Mouse (Mus musculus): ENCODE results near the gene Il1rn. TPM values are rescaled to one million over a fixed set of nuclear protein-coding genes. Genes with fewer than 3 reads are reported as not detected.

The Il1rn gene
- polyA plus RNA-seq (2014; fragmentation: Nextera tagmentation; extraction: Ambion mirVana): not detected in 2 replicates

DNA sequence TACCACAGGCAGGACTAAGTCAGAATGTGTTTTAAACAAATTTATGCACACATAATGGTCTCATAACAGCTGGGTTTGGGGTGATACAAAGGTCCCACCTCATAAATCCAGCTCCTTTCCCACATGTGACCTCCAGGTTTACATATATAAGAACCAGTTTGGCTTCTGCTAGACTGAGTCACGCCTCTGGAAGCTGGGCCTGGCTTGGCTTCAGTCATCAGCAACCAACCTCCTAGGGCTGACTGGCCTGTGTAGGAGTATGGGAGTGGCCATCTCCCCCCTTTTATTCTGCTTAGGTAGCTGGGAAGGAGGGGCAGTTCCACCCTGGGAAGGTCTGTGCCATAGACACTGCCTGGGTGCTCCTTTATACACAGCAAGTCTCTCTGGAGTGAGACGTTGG is at the start of gene Il1rn:
Gene Il1rn (plus strand): TSS at position 309 of the 400 bp plus-strand sequence.
- H3K9me3 ChIP-seq (ENCODE audit: control insufficient read depth, low read length): no peaks in the 10 kb centered on the region
- H3K4me3 ChIP-seq (replicated peaks; ENCODE audit: low read length): no peak within 1 kb of the TSS
- H3K27me3 ChIP-seq (ENCODE audit: control insufficient read depth, insufficient read depth, low read length): no peaks in the 10 kb centered on the region
- H3K9ac ChIP-seq: no peak within 1 kb of the TSS
- no peaks in the 10 kb centered on the region for H3K4me1 ChIP-seq (replicated peaks; ENCODE audit: control insufficient read depth, insufficient read depth, low read length)
- DNase-seq (ENCODE audit: low spot score): no peak
- no peak within 1 kb of the TSS for H3K27ac ChIP-seq
- no peaks in the 10 kb centered on the region for H3K36me3 ChIP-seq (replicated peaks; ENCODE audit: control insufficient read depth, insufficient read depth)
- WGBS: 85% methylated on average over 2 of the region's 2 CpGs
- no peak within 1 kb of the TSS for H3K4me2 ChIP-seq (replicated peaks)
- no peak for ATAC-seq (ENCODE audit: low FRiP score)

DNA sequence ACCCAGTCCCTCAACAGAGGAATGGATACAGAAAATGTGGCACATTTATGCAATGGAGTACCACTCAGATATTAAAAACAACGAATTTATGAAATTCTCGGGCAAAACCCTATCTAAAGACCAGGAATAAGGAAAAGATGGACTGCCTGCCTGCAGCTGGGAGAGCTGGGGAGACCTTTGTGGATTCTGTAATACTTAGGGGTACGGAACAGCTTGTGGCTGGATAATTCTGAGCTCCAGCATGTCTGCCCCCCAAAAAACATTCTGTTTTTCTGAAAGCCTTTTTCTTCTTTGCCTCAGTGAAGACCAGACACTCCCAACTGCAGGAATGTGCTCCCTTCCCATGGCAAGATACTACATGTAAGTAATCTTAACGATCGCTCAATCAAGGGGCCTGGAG is 45.8 kb upstream of the Il1rn start, which contains the start of gene Il1f10:
Gene Il1f10 (plus strand): TSS at position 301 of the 400 bp plus-strand sequence.
- 93% methylated on average over 5 of the region's 5 CpGs for WGBS
- H3K9me3 ChIP-seq (ENCODE audit: control insufficient read depth, low read length): no peaks in the 10 kb centered on the region
- no peak within 1 kb of the TSS for H3K4me3 ChIP-seq (replicated peaks; ENCODE audit: low read length)
- no peak within 1 kb of the TSS for H3K4me2 ChIP-seq (replicated peaks)
- H3K9ac ChIP-seq: no peak within 1 kb of the TSS
- H3K27ac ChIP-seq: no peak within 1 kb of the TSS
- DNase-seq (ENCODE audit: low spot score): no peak
- ATAC-seq (ENCODE audit: low FRiP score): no peak
- no peaks in the 10 kb centered on the region for H3K4me1 ChIP-seq (replicated peaks; ENCODE audit: control insufficient read depth, insufficient read depth, low read length)
- H3K36me3 ChIP-seq (replicated peaks; ENCODE audit: control insufficient read depth, insufficient read depth): no peaks in the 10 kb centered on the region
- H3K27me3 ChIP-seq (ENCODE audit: control insufficient read depth, insufficient read depth, low read length): no peaks in the 10 kb centered on the region

GRCm38 (mm10) chr2:24294616-24295015 is 42.0 kb upstream of the Il1rn start:
- no peaks in the 10 kb centered on the region for H3K4me1 ChIP-seq (replicated peaks; ENCODE audit: control insufficient read depth, insufficient read depth, low read length)
- WGBS: 45% methylated on average over 1 of the region's 1 CpGs
- no peaks in the 10 kb centered on the region for H3K9me3 ChIP-seq (ENCODE audit: control insufficient read depth, low read length)
- H3K9ac ChIP-seq: no peak overlapping the region
- H3K36me3 ChIP-seq (replicated peaks; ENCODE audit: control insufficient read depth, insufficient read depth): no peaks in the 10 kb centered on the region
- H3K27ac ChIP-seq: no peak overlapping the region
- DNase-seq (ENCODE audit: low spot score) (no peak), ATAC-seq (ENCODE audit: low FRiP score) (no peak)
- no peak overlapping the region for H3K4me3 ChIP-seq (replicated peaks; ENCODE audit: low read length)
- H3K27me3 ChIP-seq (ENCODE audit: control insufficient read depth, insufficient read depth, low read length): no peaks in the 10 kb centered on the region
- H3K4me2 ChIP-seq (replicated peaks): no peak overlapping the region

- no peak overlapping the region for H3K9ac ChIP-seq
- WGBS: 6% methylated on average over 3 of the region's 3 CpGs
- H3K4me1 ChIP-seq (replicated peaks; ENCODE audit: control insufficient read depth, insufficient read depth, low read length): no peaks in the 10 kb centered on the region
- no peak overlapping the region for H3K4me3 ChIP-seq (replicated peaks; ENCODE audit: low read length)
- no peaks in the 10 kb centered on the region for H3K9me3 ChIP-seq (ENCODE audit: control insufficient read depth, low read length)
- no peaks in the 10 kb centered on the region for H3K27me3 ChIP-seq (ENCODE audit: control insufficient read depth, insufficient read depth, low read length)
- no peak overlapping the region for H3K27ac ChIP-seq
- H3K36me3 ChIP-seq (replicated peaks; ENCODE audit: control insufficient read depth, insufficient read depth): no peaks in the 10 kb centered on the region
- no peak overlapping the region for H3K4me2 ChIP-seq (replicated peaks)
- DNase-seq (ENCODE audit: low spot score): peak; percentile 94
- peak; percentile 55; the same call in 1 of the 2 replicates for ATAC-seq (ENCODE audit: low FRiP score)
Measured at GRCm38 (mm10) chr2:24296837-24297236, 39.8 kb upstream of the Il1rn start.

DNA sequence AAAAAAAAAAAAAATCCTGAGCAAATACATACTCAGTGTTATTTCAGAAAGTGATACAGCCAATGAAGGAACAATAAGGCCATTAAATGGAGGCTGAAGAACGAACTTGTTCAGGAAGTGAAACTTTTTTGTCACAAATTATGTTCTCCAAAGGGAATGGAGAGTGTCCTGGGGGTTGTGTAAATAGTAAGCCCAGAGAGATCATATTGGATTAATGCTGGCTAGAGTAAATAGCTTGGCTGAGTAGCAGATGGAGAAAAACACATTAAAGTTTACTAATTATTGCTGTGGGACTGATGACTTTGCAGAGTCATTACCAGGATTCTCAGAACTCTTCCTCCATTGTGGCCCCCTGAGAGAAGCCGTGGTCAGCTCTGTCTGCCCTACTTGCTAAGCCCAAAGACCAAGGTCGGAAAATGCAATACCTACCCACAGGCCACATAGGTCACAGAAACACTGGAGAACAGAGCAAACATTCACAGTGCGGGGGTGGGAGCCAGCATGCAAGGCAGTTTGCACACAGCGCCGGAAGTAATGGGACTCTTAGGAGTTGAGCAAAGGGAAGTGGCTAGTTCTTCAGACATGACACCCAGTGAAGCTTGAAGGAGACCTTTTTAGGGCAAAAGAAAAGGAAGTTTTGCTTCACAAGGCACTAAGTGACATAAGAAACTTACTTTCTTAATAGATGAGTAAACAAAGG is 25.2 kb upstream of the Il1rn start:
- ATAC-seq (ENCODE audit: low FRiP score) (no peak), DNase-seq (ENCODE audit: low spot score) (no peak)
- WGBS: 83% methylated on average over 6 of the region's 6 CpGs
- no peaks in the 10 kb centered on the region for H3K36me3 ChIP-seq (replicated peaks; ENCODE audit: control insufficient read depth, insufficient read depth)
- H3K4me1 ChIP-seq (replicated peaks; ENCODE audit: control insufficient read depth, insufficient read depth, low read length): no peaks in the 10 kb centered on the region
- H3K4me2 ChIP-seq (replicated peaks): no peak overlapping the region
- H3K27me3 ChIP-seq (ENCODE audit: control insufficient read depth, insufficient read depth, low read length): no peaks in the 10 kb centered on the region
- no peak overlapping the region for H3K27ac ChIP-seq
- no peaks in the 10 kb centered on the region for H3K9me3 ChIP-seq (ENCODE audit: control insufficient read depth, low read length)
- H3K9ac ChIP-seq: no peak overlapping the region
- H3K4me3 ChIP-seq (replicated peaks; ENCODE audit: low read length): no peak overlapping the region

DNA sequence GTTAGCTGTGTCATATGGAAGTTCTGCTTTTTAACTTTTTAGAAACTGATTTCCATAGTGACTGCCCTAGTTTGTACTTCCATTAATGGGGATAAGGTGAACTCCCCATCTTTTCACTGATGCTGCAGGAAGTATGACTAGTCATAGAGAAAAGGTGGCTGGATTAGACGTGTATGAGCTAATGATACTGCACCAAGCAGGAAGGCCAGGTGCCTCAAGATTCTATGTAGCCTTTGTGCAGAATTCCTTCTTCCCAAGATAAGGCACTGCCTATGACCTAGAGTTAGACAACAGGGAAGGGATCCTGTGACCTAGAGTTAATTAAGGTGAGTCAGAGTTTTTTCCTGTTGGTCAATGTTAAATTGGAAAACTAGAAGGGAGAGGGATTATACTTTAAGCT is 19.7 kb upstream of the Il1rn start:
- H3K9ac ChIP-seq: no peak overlapping the region
- no peak for ATAC-seq (ENCODE audit: low FRiP score)
- H3K27me3 ChIP-seq (ENCODE audit: control insufficient read depth, insufficient read depth, low read length): no peaks in the 10 kb centered on the region
- DNase-seq (ENCODE audit: low spot score): no peak
- H3K4me1 ChIP-seq (replicated peaks; ENCODE audit: control insufficient read depth, insufficient read depth, low read length): no peaks in the 10 kb centered on the region
- H3K27ac ChIP-seq: no peak overlapping the region
- 91% methylated on average over 1 of the region's 1 CpGs for WGBS
- H3K36me3 ChIP-seq (replicated peaks; ENCODE audit: control insufficient read depth, insufficient read depth): no peaks in the 10 kb centered on the region
- no peak overlapping the region for H3K4me3 ChIP-seq (replicated peaks; ENCODE audit: low read length)
- no peaks in the 10 kb centered on the region for H3K9me3 ChIP-seq (ENCODE audit: control insufficient read depth, low read length)
- no peak overlapping the region for H3K4me2 ChIP-seq (replicated peaks)

- DNase-seq (ENCODE audit: low spot score): no peak
- Histone ChIP-seq H3K4me1 (replicated peaks; ENCODE audit: control insufficient read depth, insufficient read depth, low read length) (no peaks in the 10 kb centered on the region), H3K4me2 (replicated peaks) (no peak overlapping the region), H3K4me3 (replicated peaks; ENCODE audit: low read length) (no peak overlapping the region), H3K9me3 (ENCODE audit: control insufficient read depth, low read length) (no peaks in the 10 kb centered on the region), H3K27me3 (ENCODE audit: control insufficient read depth, insufficient read depth, low read length) (no peaks in the 10 kb centered on the region), H3K27ac (no peak overlapping the region), H3K9ac (no peak overlapping the region), H3K36me3 (replicated peaks; ENCODE audit: control insufficient read depth, insufficient read depth) (no peaks in the 10 kb centered on the region)
- ATAC-seq (ENCODE audit: low FRiP score): no peak
- WGBS: 89% methylated on average over 4 of the region's 4 CpGs
Measured at GRCm38 (mm10) chr2:24317919-24318598, 18.6 kb upstream of the Il1rn start.

DNA sequence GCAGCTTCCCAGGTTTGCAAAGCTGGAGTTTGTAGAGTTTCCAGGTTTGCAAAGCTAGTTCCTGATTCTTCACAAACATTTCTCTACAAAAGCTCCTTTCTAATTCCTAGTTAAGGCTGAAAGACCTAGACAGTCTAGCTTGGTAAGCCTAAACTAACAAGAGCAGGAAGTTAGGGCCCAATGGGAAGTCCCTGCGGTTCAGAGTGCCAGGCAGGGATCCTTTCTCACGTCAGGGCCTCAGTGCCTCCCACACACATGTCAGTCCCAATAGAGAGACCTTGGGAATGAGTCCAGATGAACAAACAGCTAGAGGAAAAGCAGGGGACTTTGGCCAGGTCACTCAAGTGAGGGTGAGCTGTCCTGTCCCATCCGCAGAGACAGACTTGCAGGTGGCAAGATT is 1.3 kb upstream of the Il1rn start:
- Histone ChIP-seq H3K9ac (no peak overlapping the region), H3K9me3 (ENCODE audit: control insufficient read depth, low read length) (no peaks in the 10 kb centered on the region), H3K36me3 (replicated peaks; ENCODE audit: control insufficient read depth, insufficient read depth) (no peaks in the 10 kb centered on the region), H3K27me3 (ENCODE audit: control insufficient read depth, insufficient read depth, low read length) (no peaks in the 10 kb centered on the region), H3K27ac (no peak overlapping the region), H3K4me1 (replicated peaks; ENCODE audit: control insufficient read depth, insufficient read depth, low read length) (no peaks in the 10 kb centered on the region), H3K4me3 (replicated peaks; ENCODE audit: low read length) (no peak overlapping the region), H3K4me2 (replicated peaks) (no peak overlapping the region)
- ATAC-seq (ENCODE audit: low FRiP score) (no peak), DNase-seq (ENCODE audit: low spot score) (no peak)
- 74% methylated on average over 3 of the region's 3 CpGs for WGBS

DNA sequence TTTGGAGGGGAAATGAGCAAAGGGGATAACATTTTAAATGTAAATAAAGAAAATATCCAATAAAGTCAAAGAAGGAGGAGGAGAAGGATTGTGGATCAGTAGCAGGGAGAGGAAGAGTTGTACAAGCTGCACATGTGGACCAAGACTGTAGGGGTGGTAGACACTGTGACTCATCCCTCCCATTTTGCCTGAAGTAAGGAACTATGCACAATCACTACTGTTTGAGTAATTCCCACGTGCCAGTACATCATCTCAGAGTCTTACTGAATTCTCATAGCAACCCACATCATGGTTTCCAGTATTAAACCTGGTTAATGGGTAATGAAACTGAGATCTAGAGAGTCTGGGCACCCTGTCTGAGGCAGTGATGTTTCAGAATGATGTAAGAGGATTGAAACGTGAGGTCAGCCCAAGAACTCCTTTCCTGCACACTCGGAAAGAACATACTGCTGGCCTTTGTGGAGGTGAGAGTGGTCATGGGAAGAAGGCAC is 4.8 kb downstream of the Il1rn start:
- Histone ChIP-seq H3K9me3 (ENCODE audit: control insufficient read depth, low read length) (no peaks in the 10 kb centered on the region), H3K4me1 (replicated peaks; ENCODE audit: control insufficient read depth, insufficient read depth, low read length) (no peaks in the 10 kb centered on the region), H3K9ac (no peak overlapping the region), H3K27ac (no peak overlapping the region), H3K4me3 (replicated peaks; ENCODE audit: low read length) (no peak overlapping the region), H3K4me2 (replicated peaks) (no peak overlapping the region), H3K27me3 (ENCODE audit: control insufficient read depth, insufficient read depth, low read length) (no peaks in the 10 kb centered on the region), H3K36me3 (replicated peaks; ENCODE audit: control insufficient read depth, insufficient read depth) (no peaks in the 10 kb centered on the region)
- WGBS: 76% methylated on average over 3 of the region's 3 CpGs
- ATAC-seq (ENCODE audit: low FRiP score) (no peak), DNase-seq (ENCODE audit: low spot score) (no peak)

All from hindbrain, embryonic 14.5 days (tissue).